Mouse (Mus musculus): ENCODE measurements around the gene Eva1b. TPM values are rescaled to one million over a fixed set of nuclear protein-coding genes. Genes with fewer than 3 reads are reported as not detected.

Eva1b gene
- total RNA-seq, 2 experiments from 2014 or later = 31.8 to 33.8 TPM

DNA sequence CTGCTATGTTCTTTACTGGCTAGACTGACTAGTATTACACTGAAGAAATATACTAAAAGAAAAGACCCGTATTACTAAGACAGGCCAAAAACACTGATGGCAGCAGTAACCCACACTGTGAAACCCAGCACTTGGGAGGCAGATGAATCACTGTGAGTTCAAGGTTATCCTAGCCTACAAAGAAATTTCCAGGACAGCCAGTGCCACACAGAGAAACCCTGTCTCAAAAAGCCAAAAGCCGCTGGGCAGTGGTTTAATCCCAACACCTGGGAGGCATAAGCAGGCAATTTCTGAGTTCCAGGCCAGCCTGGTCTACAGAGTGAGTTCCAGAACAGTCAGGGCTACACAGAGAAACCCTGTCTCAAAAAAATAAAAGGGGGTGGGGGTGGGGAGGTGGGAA lies 43.1 kb downstream of the Eva1b start:
- DNase-seq (ENCODE audit: low spot score in 2 of 2) = no peak

DNA sequence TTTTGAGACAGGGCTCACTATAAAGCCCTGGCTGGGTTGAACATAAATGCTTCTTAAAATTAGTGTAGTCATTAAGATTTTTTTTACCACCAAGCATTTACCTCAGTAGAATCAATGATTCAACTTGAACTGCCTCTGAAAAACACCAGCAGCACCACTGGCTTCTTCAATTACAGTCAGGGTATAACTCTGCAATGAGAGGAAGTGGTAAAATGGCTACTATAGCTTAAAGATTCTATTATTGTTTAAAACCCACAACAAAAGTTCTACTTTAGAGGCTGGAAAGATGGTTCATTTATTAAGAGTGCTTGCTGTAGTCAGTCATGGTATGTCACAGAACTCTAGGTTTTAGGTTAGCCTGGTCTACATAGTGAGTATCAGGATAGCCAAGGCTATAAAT lies 46.7 kb downstream of the Eva1b start:
- DNase-seq (ENCODE audit: low spot score in 2 of 2) = no peak

DNA sequence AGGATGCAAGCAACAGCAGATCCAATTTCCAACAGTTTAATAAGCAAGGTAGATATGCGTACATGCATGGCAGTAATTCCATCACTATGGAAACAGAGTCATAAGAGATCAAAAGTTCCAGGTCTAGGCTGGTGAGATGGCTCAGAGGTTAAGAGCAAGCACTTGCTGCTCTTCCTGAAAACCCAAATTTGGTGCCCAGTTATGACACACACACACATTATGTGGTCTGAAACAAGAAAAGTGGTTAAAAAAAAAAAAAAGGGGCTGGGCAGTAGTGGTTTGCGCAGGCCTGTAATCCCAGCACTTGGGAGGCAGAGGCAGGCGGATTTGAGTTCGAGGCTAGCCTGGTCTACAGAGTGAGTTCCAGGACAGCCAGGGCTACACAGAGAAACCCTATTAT lies 47.4 kb downstream of the Eva1b start:
- no peak for DNase-seq (ENCODE audit: low spot score in 2 of 2)

DNA sequence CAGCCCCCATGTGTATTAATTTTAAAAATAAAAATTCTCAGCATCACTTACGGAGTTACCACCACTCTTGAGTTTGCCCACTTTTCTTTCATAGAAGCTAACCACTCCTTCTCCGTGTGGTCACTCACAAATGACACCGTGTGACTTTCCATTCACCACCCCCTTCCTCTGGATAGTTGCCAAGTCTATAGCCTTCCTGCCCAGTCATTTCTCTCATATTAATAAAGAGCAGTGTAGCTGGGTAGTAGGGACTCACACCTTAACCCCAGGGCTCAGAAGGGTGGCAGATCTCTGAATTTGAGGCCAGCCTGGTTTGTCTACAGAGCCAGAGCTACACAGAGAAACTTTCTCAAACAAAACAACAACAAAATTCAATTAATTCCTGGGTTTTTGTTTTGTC lies 49.9 kb downstream of the Eva1b start:
- no peak for DNase-seq (ENCODE audit: low spot score in 2 of 2)

Other genes starting within 250 kb of the Eva1b start
- gene Csf3r, start 123.2 kb upstream of the Eva1b start, total RNA-seq (2021) = under 1 TPM; 0.29 to 0.93 TPM
- gene Mrps15, start 100.8 kb upstream of the Eva1b start, total RNA-seq (2021) = 10 to 100 TPM; 57.4 to 57.7 TPM
- 1 to 10 TPM; 4.4 to 4.6 TPM for gene Oscp1, start 89.2 kb upstream of the Eva1b start, total RNA-seq (2021)
- gene Lsm10, start 51.1 kb upstream of the Eva1b start, total RNA-seq (2021) = 10 to 100 TPM; 16.2 to 16.9 TPM
- 10 to 100 TPM; 34.4 to 39.0 TPM for gene Stk40, start 43.8 kb upstream of the Eva1b start, total RNA-seq (2021)
- gene Sh3d21, start 15.7 kb downstream of the Eva1b start, total RNA-seq (2021) = 1 to 10 TPM; 2.9 TPM
- gene Thrap3, start 55.0 kb downstream of the Eva1b start, total RNA-seq (2021) = 100 to 1,000 TPM; 182 to 188 TPM
- gene Map7d1, start 108.6 kb downstream of the Eva1b start, total RNA-seq (2021) = 100 to 1,000 TPM; 254 to 283 TPM
- 10 to 100 TPM; 36.6 to 37.3 TPM for gene Trappc3, start 114.6 kb downstream of the Eva1b start, total RNA-seq (2021)
- gene Col8a2, start 139.0 kb downstream of the Eva1b start, total RNA-seq (2021) = 10 to 100 TPM in 1 of 2 experiments, 1 to 10 TPM in 1; 7.0 to 10.1 TPM
- 10 to 100 TPM; 20.8 to 21.2 TPM for gene Adprhl2, start 174.0 kb downstream of the Eva1b start, total RNA-seq (2021)
- gene Tekt2, start 177.9 kb downstream of the Eva1b start, total RNA-seq (2021) = 1 to 10 TPM; 1.2 to 1.6 TPM